Mouse (Mus musculus) olfactory bulb, adult 2 months (tissue): ENCODE results near the gene Il17re. TPM values are rescaled to one million over a fixed set of nuclear protein-coding genes. Genes with fewer than 3 reads are reported as not detected.

Experiments used
- H3K27ac ChIP-seq: fragments of 200-500 bp; 2 replicates; pipeline ENCODE4 v1.5.1; 2012; ENCODE audit warnings: low read depth, low read length; ENCODE audit not compliant: insufficient read depth
- H3K4me1 ChIP-seq: fragments of 200-500 bp; 2 replicates; pipeline ENCODE4 v1.6.1; 2012; ENCODE audit warnings: low read length; ENCODE audit not compliant: control insufficient read depth, insufficient read depth
- H3K4me3 ChIP-seq: fragments of 200-500 bp; 2 replicates; pipeline ENCODE4 v1.5.1; 2012; ENCODE audit warnings: mild to moderate bottlenecking, low read depth, low read length, moderate library complexity; ENCODE audit not compliant: insufficient read depth
- CTCF ChIP-seq: fragments of 200-500 bp; IDR thresholded peaks from 2 replicates; pipeline ENCODE4 v1.5.1; 2012; ENCODE audit warnings: low read depth, mild to moderate bottlenecking, low read length, moderate library complexity; ENCODE audit not compliant: insufficient read depth
- POLR2A ChIP-seq: fragments of 200-500 bp; IDR thresholded peaks from 2 replicates; pipeline ENCODE4 v1.6.1; 2012; ENCODE audit warnings: mild to moderate bottlenecking, low read depth, low read length, moderate library complexity; ENCODE audit not compliant: insufficient read depth
- WGBS: fragments of 180-500 bp; shearing (Covaris S2); methylation state at CpG from one replicate; pipeline ENCODE4 v1.1.7; 2018; 5-methylcytosine and 5-hydroxymethylcytosine counted together
- polyA plus RNA-seq: library from polyadenylated mRNA; stranded (reverse); fragments of >200 nt; gene quantifications from 2 replicates; pipeline ENCODE4 v1.2.4, GENCODE M21; 2012; ENCODE audit warnings: low replicate concordance; ENCODE audit not compliant: missing spikeins, insufficient read depth, insufficient read length

The Il17re gene
- polyA plus RNA-seq, 1 experiment: not detected

DNA sequence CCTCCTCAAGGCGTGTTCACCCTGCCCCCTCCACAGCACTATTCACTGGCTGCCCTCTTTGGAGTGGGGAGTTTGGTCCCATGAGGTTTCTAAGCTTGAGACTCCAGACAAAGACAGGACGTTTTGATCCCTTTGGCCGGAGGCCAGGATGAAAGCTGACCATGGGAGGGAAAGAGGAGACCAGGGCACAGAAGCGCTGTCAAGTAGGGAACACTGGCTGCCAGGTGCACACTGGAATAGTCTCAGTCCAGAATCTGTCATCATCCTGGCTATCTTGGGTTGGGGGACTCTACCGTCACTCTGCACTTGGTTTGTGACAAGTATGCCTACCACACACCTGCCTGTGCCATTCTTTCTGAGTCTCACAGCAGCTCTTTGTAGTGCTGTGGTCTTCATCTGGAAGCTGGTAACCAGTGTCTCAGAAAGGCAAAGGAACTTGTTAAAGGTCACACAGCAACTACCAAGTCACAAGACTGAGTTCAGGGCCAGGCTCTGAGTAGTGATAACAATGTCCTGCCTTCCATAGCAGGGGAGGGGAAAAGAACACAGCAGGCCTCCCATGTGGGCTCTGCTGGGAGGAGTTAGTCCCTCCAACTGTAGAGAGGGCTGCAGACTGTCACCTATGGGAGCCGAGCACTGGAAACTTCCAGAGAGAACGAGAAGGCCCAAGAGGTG is 50.1 kb downstream of the Il17re start:
- Histone ChIP-seq H3K4me1 (0 out of 2 replicates have a peak, but pooled peaks cover 7% of the 10 kb centered on the region), H3K4me3 (no peak overlapping the region), H3K27ac (no peak overlapping the region; the same call in 1 of the 2 replicates)
- TF ChIP-seq POLR2A: no peak
- no peak for TF ChIP-seq CTCF
- WGBS: 53% methylated on average over 7 of the region's 7 CpGs

DNA sequence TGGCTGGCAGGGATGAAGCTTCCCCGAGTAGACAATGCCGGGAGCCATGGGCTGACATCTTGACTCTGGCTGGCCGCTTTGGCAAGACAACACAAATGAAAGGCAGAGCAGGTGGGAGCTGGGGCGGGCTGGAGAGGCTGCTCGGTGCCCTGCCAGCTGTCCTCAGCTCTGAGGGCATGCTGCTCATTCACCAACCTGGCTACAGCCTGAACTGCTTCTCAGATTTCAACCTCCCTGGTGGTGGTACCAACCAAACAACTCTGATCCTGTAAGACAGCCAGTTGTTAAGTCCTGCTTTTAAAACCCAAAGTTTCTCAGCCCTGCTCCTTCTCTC is 50.6 kb downstream of the Il17re start:
- 0 out of 2 replicates have a peak, but pooled peaks cover 7% of the 10 kb centered on the region for H3K4me1 ChIP-seq
- no peak overlapping the region for H3K27ac ChIP-seq
- no peak overlapping the region for H3K4me3 ChIP-seq
- 38% methylated on average over 5 of the region's 5 CpGs for WGBS
- TF ChIP-seq POLR2A: no peak
- no peak for TF ChIP-seq CTCF

DNA sequence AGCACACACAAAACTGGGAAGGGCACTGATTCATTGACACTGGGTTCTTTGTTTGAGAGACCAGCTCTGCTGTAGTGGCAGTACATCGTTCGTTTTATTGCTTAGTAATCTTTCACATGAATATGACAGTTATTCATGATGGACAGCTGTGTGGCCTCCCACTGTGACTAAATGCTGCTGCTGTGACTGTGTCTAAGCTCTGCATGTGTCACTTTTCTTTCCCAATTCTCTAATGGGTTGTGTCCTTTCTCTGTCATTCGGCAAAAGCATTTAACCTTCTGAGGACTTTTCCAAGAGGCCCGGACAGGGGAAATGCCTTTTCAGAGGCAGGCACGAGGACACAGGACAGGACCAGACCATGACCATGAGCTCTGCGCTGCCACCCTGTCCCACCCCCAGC is 55.7 kb downstream of the Il17re start:
- no peak overlapping the region for H3K4me3 ChIP-seq
- H3K4me1 ChIP-seq: no peaks in the 10 kb centered on the region
- H3K27ac ChIP-seq: no peak overlapping the region
- TF ChIP-seq CTCF (no peak), POLR2A (no peak)
- 93% methylated on average over 6 of the region's 6 CpGs for WGBS

DNA sequence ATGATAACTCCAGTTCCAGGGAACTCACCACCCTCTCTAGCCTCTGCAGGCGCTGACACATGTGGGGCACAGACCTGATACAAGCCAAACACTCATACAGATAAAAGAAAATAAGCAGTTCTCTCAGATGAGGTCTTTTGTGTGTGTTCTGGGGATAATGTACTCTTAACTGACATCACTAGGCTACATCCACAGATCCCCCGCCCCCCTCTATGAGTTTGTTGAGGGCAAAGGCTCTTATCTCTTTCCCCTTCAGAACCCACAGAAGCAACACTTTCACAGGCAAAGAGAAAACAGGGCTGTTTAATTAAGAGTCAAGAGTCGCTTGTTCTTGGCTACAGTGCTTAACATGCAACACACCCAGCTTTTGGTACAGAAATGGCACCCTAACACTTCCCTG is 56.3 kb downstream of the Il17re start:
- TF ChIP-seq POLR2A (no peak), CTCF (no peak)
- H3K4me1 ChIP-seq: no peaks in the 10 kb centered on the region
- no peak overlapping the region for H3K27ac ChIP-seq
- no peak overlapping the region for H3K4me3 ChIP-seq
- WGBS: over 99% methylated on average over 3 of the region's 3 CpGs

DNA sequence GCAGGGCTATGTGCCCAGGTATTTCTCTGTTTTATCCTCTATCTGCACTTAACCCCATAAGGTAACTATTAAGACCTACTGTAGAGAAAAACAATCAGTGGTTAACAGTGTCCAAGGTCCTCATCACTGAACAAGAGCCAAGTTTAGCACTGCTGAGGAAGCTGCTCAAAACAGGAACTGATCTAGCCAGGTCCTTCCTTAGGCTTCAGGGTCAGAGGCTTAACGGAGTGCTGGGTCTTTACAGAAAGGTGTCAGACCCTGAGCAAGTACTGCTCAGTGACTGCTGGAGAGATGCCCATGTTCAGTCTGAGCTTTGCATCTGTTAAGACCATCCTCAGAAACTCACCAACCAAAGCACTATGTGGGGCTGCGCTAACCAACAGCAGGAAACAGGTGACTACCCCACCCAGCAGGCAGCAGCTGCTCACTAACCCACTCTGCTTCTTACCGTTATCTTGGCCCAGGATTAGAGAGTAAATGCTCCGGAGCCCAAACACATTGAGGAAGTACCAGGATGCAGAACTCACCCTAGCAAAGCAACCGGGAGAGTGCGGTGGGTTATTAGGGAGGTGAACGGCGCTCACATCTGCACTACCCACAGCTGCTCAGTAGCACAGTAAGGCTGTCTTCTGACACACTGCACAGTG is 59.3 kb downstream of the Il17re start:
- Histone ChIP-seq H3K4me1 (no peaks in the 10 kb centered on the region), H3K27ac (no peak overlapping the region; the same call in 1 of the 2 replicates), H3K4me3 (no peak overlapping the region)
- WGBS: 95% methylated on average over 8 of the region's 8 CpGs
- TF ChIP-seq POLR2A: no peak
- TF ChIP-seq CTCF: no peak

Other genes starting within 250 kb of the Il17re start
- gene Mtmr14, start 220.6 kb upstream of the Il17re start, polyA plus RNA-seq: not detected in 2 replicates
- gene Cpne9, start 176.2 kb upstream of the Il17re start, polyA plus RNA-seq: not detected in 2 replicates
- not detected in 2 replicates for gene Brpf1, start 151.3 kb upstream of the Il17re start, polyA plus RNA-seq
- gene Ogg1, start 131.5 kb upstream of the Il17re start, polyA plus RNA-seq: not detected in 2 replicates
- not detected in 2 replicates for gene Camk1, start 114.5 kb upstream of the Il17re start, polyA plus RNA-seq
- not detected in 2 replicates for gene Tada3, start 80.6 kb upstream of the Il17re start, polyA plus RNA-seq
- gene Arpc4, start 80.4 kb upstream of the Il17re start, polyA plus RNA-seq: not detected in 2 replicates
- gene Ttll3, start 69.2 kb upstream of the Il17re start, polyA plus RNA-seq: not detected in 2 replicates
- gene Rpusd3, start 39.1 kb upstream of the Il17re start, polyA plus RNA-seq: not detected in 2 replicates
- not detected in 2 replicates for gene Cidec, start 22.7 kb upstream of the Il17re start, polyA plus RNA-seq
- gene Jagn1, start 15.9 kb upstream of the Il17re start, polyA plus RNA-seq: not detected in 2 replicates
- not detected in 2 replicates for gene Il17rc, start 12.9 kb downstream of the Il17re start, polyA plus RNA-seq
- not detected in 2 replicates for gene Creld1, start 24.8 kb downstream of the Il17re start, polyA plus RNA-seq
- not detected in 2 replicates for gene Prrt3, start 43.4 kb downstream of the Il17re start, polyA plus RNA-seq
- gene Emc3, start 73.2 kb downstream of the Il17re start, polyA plus RNA-seq: not detected in 2 replicates
- gene Fancd2, start 73.2 kb downstream of the Il17re start, polyA plus RNA-seq: not detected in 2 replicates
- gene Fancd2os, start 142.2 kb downstream of the Il17re start, polyA plus RNA-seq: not detected in 2 replicates
- not detected in 2 replicates for gene Brk1, start 146.3 kb downstream of the Il17re start, polyA plus RNA-seq
- not detected in 2 replicates for gene Vhl, start 165.5 kb downstream of the Il17re start, polyA plus RNA-seq
- gene Irak2, start 180.0 kb downstream of the Il17re start, polyA plus RNA-seq: not detected in 2 replicates
- gene Tatdn2, start 238.6 kb downstream of the Il17re start, polyA plus RNA-seq: not detected in 2 replicates